Mouse (Mus musculus): Measurements from ENCODE around the gene Abcf2. TPM values are rescaled to one million over a fixed set of nuclear protein-coding genes. Genes with fewer than 3 reads are reported as not detected.

The Abcf2 gene
- total RNA-seq, 2 experiments from 2014 or later, result 80.6 to 81.4 TPM

DNA sequence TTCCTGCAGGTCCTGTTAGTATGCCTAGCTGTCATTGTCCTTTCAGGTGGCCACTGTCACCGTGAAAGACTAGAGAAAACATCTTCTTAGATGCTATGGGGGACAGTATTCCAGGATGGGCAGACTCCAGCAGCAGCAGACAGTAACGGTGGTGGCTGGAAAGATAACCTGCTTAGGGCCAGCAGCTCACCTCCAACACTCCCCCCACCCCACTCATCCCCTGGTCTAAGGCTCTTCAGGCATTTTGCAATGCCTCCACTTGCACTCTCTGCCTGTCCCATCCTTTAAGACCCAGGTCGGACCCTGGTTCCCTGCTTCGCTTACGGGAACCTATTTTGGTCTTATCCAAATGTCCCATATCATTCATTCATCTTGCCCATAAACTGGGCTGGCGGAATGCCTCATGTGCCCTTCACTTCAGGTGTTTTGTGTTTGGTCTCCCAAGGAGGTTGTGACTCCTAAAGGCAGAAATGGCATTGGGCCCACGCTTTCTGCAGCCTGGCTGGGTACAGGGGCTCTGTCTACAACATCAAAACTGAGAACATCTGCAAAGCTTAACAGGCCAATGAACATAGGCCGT, 26.3 kb upstream of the Abcf2 start:
- DNase-seq (ENCODE audit: low spot score in 2 of 2), result no peak
- intact Hi-C loops (cut with DNase I), result loop anchor here (2.0 kb wide), 1 partner anchor 49 kb away; no protein-coding TSS in a partner anchor

DNA sequence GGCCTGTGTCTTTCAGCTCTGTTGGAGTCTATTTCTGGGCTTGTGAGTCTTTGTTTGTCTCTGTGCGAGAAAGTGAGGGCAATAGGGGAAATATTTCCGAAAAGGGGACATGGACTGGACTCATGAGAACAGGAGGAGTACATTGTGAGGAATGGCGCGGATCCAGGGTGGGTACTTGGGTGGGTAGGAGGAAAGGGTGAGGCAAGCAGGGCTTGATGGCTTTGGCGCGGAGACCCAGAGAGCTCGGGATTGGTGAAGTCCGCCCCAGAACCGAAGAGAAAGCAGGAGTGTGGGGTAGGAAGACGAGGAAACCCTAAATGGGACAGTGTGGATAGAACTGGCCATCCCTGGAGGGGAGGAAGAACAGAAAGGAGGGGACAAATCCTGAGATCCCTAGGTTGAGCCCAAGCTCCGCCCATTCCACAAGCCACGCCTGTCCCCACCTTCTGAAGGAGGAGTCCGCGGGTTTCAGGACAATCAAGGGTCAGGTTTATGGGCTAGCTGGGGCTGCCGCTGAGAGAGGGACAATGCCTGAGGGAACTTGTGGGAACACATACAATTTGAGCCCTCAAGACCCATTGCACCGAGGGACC, 25.6 kb upstream of the Abcf2 start:
- intact Hi-C loops (cut with DNase I), result loop anchor here (2.0 kb wide), 1 partner anchor 50 kb away; no protein-coding TSS in a partner anchor
- peak in 1 of 2 experiments; percentile 54 for DNase-seq (ENCODE audit: low spot score in 2 of 2)

DNA sequence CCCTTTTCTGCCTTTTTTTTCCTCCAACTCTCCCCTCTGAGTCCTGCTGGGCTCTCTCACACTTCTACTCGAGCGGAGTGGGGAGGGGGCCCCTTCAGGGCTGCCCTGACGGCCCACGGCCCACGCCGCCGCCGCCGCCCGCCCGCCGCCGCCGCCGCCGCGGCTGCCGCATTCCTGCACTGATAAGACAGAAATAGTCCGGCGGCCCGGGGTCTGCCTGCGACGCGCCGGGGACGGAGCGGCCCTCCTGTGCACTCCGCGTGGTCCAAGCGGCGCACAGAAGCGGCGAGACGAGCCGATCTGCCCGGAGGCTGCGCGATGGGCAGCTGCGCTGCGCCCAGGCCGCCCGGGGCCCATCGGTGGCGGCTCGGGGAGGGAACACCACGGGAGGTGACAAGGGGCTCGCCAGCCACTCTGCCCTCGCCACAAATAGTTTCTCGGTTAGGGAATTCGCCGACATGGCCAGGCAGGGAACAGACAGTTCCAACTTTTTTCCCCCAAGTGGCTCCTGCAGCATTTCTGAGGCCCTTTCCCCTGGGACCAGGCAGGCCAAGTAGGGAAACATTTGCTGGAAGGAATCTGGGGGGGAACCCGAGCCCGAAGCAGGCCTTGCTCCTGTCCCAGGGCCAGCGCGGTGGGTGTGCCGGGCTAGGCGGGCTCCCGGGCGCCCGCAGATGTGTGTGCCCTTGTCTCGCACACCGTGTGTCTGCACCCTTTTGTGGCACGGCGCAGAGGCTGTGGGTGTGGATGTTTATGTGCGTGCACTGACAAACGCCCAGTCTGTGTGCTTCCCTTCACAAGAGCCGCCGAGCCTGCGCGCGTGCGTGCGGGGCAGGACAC, 24.9 kb upstream of the Abcf2 start:
- peak in 1 of 2 experiments; percentile 49 for DNase-seq (ENCODE audit: low spot score in 2 of 2)
- intact Hi-C loops (cut with DNase I), result loop anchor here (2.0 kb wide), 1 partner anchor 51 kb away; no protein-coding TSS in a partner anchor

DNA sequence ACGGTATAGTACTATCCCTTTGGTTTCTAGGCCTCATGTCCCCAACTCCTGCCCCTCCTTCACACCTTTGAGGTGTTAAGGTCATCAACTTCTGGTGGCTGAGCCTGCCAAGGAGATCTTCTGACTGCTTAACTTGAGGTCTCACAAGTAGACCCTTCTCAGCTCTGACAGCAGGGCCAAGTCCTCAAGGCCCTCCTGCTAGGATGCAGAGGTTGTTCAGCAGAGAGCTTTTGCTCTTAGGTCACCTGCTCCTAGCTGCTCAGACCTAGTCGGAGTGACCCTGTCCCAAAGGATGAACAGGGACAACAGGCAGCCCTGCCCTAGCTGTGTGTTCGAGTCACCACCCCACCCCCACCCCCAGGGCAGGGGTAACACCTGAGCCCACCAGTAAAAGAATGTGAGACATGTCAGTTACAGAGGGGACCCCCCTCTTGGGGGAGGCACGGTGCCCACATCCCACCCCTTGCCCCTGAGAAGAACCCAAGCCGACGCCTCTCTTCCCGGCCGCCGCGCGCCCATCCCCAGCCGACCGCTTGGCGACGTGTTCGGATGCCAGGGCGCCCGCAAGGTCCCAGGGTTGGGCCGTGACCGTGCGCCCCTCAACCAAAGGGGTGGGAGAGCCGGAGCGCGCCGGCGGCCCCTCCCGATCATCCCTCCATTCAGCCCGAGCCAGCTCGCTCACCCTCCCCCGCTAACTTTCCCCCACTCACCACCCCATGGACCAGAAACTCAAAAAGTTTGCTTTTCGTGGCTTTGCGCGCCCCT, 24.0 kb upstream of the Abcf2 start:
- DNase-seq (ENCODE audit: low spot score in 2 of 2), result no peak
- intact Hi-C loops (cut with DNase I), result no loop called here

DNA sequence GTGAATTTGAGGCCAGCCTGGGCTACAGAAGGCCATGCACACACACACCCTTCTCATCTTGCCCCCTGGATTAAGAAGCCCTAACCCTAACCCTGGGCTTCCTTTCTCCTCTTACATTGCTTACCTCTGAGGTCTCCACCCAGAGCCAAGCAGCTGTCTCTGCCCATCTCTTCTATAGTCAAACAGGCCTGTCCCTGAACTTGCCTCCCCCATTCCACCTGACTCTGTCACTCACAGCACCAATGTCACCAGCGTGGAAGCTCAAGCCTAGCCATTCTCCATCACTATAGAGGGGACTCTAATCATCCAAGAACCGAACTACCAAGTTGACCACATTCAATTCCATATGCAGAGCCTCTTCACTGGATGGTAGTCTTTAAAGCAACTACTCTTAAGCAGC, 23.0 kb upstream of the Abcf2 start:
- no peak for DNase-seq (ENCODE audit: low spot score in 2 of 2)
- intact Hi-C loops (cut with DNase I), result no loop called here

DNA sequence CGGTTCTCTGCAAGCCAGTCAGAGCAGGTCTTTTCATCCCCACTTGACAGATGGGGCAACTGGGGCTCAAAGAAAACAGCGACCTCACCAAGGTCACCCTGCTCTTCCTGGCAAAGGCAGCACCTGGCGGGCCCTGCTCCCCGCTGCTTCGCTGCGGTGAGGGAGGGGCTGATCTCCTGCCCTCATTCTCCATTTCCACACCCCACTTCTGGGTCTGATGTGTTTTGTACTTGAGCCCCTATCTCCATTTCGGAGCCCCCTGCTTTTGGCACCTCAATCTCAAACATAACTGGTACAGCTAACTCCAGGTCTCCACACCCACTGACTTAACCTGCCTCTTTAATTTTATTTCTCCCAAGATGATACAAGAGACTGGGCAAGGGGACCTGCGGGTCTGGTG, 21.9 kb upstream of the Abcf2 start:
- intact Hi-C loops (cut with DNase I), result no loop called here
- no peak for DNase-seq (ENCODE audit: low spot score in 2 of 2)

DNA sequence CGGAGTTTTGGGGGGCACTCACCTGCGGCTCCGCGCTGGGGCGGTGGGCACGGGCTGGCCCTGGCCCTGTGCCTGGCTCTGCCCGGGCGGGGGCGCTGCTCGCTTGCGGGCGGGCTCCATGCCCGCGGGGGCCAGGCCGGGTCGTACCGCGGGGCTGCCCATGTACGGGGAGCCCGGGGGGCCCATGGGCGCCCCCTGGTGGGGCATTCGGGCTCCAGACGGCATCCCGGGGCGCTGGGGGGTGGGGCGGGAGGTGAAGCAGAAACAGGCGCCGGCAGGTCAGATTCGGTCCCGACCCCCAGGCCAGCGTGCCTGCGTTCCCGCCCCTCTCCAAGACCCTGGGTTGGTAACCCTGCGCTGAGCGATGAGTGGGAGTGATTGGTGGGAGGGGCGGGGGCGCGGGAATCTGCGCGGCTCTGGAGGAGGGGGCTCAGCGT, 21.3 kb upstream of the Abcf2 start:
- intact Hi-C loops (cut with DNase I), result no loop called here
- no peak for DNase-seq (ENCODE audit: low spot score in 2 of 2)

DNA sequence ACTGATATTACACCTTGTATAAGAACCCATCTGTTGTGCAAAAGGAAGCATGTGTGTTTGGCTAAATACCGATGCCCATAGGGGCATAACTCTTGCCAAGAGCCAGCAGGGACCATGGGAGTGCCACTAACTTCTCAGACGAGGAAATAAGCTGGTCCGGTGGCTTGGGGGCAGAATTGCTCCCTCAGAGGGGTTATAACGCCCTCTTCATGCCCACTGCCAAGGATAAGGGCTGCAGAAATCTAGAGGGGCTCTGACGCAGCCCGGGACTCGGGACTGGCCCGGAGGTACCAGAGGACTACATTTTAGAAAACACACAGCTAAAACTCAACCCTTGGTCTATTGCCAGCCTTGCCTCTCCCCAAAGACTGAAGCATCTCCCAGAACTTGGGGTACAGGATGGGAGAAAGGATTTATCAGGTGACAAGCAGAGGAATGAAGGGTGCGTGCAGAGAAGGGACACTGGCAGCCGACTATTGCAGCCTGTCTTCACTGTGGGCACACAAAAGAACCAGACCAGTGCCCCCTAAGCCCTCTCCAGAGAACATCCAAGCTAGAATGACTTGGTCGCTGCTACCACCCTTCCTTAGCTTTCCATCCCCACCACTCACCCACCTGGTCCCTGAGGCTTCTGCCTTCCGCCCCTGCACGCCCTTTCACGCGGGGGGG, 20.8 kb upstream of the Abcf2 start:
- DNase-seq (ENCODE audit: low spot score in 2 of 2), result no peak
- intact Hi-C loops (cut with DNase I), result loop anchor here (2.0 kb wide), 1 partner anchor 111 kb away; no protein-coding TSS in a partner anchor

DNA sequence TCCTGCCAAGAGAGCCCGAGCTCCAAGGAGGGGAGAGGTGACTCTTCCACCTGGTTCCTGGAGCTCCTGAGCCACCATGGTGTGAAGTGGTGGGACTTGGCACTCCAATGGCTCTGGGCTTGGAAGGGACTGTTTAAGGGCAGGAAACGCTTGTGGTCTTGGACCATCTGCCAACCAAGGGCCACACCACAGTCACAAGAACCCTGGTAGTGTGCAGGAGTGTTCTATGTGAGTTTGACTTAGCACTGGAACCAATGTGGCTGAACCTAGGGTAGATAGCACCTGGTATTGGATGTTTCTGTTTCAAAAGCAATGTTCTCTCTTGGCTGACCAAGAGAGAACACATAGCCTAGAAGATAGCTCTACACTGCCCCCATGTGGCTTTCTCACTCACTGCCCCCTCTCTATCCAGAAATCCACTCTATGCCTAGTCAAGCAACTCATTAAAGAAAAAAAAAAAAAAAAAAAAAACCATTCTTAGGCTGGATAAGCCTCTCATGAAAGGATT, 20.0 kb upstream of the Abcf2 start:
- intact Hi-C loops (cut with DNase I), result loop anchor here (2.0 kb wide), 1 partner anchor 110 kb away; no protein-coding TSS in a partner anchor

DNA sequence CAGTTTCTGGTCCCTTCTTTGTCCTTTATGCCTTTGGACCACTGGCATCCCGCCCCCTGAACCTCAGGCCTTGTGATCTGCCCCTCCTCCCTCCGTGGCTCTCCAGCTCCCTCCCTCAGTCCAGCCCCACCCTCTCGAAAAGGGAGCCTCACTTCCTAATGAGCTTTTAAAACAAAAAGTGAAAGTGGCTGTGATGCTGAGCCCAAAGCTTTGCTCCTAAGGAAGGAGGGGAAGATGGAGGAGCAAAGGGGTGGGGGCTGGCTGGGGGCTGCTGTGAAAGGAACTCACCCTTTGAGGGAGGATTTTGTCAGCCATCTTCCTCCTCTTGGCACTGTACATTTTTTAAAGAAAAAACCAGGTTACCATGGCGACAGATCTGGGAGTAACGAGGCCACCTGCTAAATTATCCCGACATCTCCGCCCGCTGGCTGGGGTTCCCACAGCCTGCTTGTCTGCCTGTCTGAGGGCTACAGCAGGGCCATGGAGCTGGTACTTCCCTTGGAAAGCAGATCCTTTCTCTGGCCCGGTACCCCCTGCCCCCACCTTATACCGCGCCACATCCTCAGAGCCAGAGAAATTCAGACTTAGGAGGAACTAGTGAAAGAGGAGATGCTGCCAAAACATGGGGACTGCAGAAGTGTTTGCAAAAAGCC, 19.4 kb upstream of the Abcf2 start:
- intact Hi-C loops (cut with DNase I), result loop anchor here (2.0 kb wide), 1 partner anchor 110 kb away; no protein-coding TSS in a partner anchor

More for the DNA sequence above, 20.0 kb upstream of the Abcf2 start:
- DNase-seq (ENCODE audit: low spot score in 2 of 2), result peak; percentile 75 to 91

DNA sequence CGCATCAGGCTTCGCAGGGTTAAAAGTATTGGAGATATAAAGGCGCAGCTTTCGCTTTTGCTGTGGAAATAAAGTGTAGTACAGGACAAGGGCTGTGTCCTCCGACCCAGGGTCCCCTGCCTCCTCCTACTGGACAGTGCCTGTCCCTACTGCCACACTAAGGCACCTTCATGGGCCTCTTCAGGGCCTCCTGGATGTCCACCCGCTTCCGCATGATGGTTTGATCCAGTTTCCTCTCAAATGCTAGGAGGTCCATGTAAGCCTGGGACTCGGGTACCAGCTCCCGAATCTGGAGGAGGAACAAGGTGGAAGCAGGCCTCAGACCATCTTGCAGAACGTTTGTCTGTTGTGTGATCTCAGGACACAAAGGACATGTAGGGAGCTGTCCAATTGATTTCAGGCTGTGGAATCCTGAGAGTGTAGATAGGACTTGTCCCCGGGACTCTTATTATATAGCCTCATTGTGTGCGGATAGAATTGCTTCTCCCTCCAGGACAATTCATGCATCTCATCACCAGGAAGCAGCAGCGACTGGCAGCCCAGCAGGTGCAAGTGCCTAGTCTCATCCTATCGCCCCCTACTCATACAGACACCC, 18.6 kb upstream of the Abcf2 start:
- intact Hi-C loops (cut with DNase I), result loop anchor here (2.0 kb wide), 1 partner anchor 109 kb away; no protein-coding TSS in a partner anchor
- no peak for DNase-seq (ENCODE audit: low spot score in 2 of 2)

More for the DNA sequence above, 19.4 kb upstream of the Abcf2 start:
- peak; percentile 78 to 91 for DNase-seq (ENCODE audit: low spot score in 2 of 2)

DNA sequence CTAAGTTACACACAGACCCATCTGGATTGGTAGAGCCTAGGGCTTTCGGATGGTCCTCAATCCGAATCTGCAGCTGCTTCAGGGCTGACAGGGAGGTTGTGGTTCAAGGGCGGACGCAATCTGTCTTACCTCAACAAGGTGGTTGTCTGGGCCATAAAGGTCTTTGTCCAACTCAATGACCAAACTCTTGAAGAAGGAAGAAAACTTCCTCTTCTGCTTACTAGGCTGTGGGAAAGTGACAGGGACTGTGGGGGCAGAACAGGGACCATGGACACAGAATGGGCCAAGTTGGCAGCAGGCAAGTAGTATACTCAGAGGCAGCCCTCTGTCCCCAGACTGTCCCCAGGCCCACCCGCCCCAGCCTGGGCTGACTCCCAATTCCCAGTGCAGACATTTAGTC, 18.0 kb upstream of the Abcf2 start:
- no peak for DNase-seq (ENCODE audit: low spot score in 2 of 2)
- intact Hi-C loops (cut with DNase I), result no loop called here

DNA sequence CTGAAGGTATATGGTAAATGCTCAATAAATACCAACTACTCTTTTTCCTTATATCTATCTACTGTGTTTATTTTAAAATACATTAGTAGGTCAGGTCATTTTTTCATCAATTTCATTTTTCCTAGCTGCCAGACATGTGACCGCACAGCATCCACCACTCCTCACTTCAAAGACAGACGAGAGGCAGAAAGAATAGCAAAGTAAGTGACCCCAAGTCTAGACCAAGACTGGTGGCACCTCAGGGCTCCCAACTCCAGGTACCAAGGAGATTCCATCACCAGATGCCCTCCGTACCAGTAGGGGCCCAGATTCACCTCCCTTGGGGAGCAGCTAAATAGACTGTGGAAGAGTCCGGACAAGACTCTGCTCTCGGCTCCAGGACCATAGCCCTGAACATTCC, 17.1 kb upstream of the Abcf2 start:
- intact Hi-C loops (cut with DNase I), result no loop called here
- no peak for DNase-seq (ENCODE audit: low spot score in 2 of 2)

DNA sequence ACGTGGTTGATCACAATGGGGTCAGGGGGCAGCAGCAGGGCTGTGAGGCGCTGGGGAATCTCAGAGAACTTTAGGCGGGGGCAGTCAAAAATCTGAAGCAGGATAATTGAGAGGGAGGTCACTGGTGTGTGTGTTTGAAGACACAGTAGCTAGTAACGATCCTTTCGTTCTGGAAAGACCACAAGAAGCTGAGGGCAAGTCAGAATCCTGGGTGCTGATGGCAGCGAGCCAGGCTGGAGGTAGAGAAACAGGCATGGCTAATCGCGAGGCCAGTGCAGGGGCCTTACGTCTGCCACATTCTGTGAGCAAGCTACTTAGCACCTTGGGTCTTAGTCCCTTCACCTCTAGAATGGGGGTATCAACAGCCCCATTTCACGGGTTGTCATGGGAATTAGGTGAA, 16.7 kb upstream of the Abcf2 start:
- intact Hi-C loops (cut with DNase I), result no loop called here
- no peak for DNase-seq (ENCODE audit: low spot score in 2 of 2)

DNA sequence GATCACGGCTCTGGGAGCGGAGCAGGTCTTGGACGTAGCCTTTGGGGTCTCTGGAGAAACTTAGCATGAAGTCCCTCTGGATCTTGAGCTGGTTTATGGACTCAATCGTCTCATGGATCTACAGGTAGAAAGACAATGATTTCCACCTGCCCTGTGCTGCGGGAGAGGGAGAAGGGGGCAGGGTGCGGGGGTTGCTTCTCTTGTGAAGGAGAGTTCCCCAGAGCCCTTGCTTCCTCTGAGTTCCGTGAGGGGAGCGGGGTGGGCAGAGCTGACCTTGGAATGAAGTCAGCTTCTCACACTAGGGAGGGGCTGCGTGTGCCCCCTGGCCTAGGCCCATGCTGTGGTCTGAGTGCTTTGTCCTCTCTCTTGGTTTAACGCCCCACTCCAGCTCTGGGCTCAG, 16.0 kb upstream of the Abcf2 start:
- intact Hi-C loops (cut with DNase I), result no loop called here
- no peak for DNase-seq (ENCODE audit: low spot score in 2 of 2)

DNA sequence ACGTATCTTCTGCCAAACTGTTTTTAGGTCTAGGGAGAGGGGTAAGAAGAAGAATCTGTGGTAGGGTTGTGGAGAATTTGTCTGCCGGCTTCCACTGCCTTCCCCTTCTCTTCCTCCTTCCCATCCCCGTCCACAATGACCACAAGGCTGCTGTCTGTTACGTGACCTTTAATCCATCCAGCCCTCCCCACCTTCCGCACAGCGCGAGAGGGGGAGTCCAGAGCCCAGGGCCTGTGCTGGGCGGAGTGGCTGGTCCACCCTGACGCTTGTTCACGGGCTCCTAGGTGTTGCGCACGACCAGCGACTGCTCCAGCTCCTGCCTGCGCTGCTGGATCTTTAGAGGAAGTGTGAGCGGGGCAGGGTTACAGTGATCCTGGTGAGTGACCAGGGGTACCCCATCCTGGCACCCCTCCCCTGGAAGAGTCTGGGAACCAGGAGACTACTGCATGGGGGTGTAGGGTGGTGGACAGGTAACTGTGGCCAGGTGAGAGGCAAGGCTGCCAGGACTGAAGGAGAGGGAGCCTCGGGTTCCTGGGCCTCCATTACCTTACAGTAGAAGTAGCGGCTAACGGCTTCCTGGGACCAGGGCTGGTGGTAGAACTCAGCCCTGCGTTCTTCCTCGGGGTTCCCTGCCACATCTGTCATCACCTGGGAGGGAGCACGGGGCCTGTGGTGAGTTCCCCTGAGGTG, 15.3 kb upstream of the Abcf2 start:
- no peak for DNase-seq (ENCODE audit: low spot score in 2 of 2)
- intact Hi-C loops (cut with DNase I), result no loop called here

DNA sequence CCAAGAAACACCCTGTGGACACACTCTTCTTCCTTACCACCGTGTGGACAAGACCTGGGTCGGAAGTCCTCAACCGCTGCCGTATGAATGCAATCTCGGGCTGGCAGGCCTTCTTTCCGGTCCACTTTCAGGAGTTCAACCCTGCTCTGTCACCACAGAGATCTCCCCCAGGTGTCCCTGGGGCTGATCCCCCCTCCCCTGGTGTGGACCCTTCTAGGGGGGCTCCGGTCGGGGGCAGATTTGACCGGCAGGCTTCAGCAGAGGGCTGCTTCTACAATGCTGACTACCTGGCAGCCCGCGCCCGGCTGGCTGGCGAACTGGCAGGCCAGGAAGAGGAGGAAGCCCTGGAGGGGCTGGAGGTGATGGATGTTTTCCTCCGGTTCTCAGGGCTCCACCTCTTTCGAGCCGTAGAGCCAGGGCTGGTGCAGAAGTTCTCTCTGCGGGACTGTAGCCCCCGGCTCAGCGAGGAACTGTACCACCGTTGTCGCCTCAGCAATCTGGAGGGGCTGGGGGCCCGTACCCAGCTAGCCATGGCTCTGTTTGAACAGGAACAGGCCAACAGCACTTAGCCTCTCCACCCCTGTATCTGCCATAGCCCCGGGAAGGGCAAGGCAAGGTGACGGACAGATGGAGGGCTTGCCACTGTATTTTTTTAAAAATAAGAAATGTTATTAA, 14.7 kb upstream of the Abcf2 start:
- intact Hi-C loops (cut with DNase I), result no loop called here
- no peak for DNase-seq (ENCODE audit: low spot score in 2 of 2)
